Mouse (Mus musculus): ENCODE measurements around the gene Folh1.
"Not testable (repeated sequence)": the region's sequence is repeated elsewhere in the genome, so short reads cannot be mapped to it uniquely, and the experiment has no call there.

Gene Folh1

GRCm38 (mm10) chr7:86775617-86776325 is at the start of gene Folh1:
Gene Folh1, minus strand, starts transcription at chr7:86775943.
- peak in 1 of 2 experiments; percentile 5 for DNase-seq (ENCODE audit: low spot score in 2 of 2)

- no peak for DNase-seq (ENCODE audit: low spot score in 2 of 2)
Observed at GRCm38 (mm10) chr7:86816466-86816865, 40.7 kb upstream of the Folh1 start.

GRCm38 (mm10) chr7:86815716-86816115 is 40.0 kb upstream of the Folh1 start:
- DNase-seq (ENCODE audit: low spot score in 2 of 2): not testable (repeated sequence)

DNA sequence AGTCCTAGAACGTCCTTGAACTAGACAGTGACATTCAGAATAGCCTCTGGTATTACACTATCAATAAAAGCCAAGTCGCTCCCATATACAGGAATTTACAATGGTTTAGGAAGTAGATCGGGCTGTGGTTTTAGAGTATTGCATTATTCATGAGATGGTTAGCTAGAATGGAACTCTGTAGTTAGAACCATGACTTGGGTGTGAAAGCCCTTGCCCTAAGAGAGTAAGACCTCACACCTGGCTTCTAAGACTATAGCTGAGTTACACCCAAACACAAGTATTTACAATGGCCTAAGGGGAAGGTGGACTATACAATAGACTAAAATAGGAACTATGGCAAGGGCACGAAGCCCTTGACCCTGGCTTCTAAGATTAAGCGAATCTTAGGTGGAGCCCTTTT is 39.5 kb upstream of the Folh1 start:
- DNase-seq (ENCODE audit: low spot score in 2 of 2): not testable (repeated sequence)

- DNase-seq (ENCODE audit: low spot score in 2 of 2): no peak
Observed at GRCm38 (mm10) chr7:86794727-86795126, 19.0 kb upstream of the Folh1 start, which contains the start of gene Vmn2r77. Gene Vmn2r77, plus strand, starts transcription at chr7:86795027.

GRCm38 (mm10) chr7:86771621-86772020 is 4.1 kb downstream of the Folh1 start:
- DNase-seq (ENCODE audit: low spot score in 2 of 2): no peak

DNA sequence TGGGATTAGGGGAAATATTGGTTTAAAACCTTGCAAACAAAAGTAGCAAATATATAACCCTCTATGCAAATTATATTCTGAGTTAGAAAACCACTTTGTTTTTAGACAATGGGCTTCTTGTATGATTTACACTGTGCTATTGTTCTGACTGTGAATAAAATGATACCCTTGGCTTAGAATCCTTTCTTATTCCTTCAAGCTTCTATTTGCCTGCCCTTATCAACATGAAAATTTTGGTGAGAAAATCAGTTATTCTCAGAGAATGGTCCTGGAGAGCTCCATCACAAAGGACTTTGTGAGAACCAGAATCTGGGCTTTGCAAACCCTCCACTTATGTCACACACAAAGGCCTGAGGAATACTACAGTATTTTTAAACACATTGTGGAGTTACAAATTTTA is 11.1 kb downstream of the Folh1 start:
- no peak for DNase-seq (ENCODE audit: low spot score in 2 of 2)

DNA sequence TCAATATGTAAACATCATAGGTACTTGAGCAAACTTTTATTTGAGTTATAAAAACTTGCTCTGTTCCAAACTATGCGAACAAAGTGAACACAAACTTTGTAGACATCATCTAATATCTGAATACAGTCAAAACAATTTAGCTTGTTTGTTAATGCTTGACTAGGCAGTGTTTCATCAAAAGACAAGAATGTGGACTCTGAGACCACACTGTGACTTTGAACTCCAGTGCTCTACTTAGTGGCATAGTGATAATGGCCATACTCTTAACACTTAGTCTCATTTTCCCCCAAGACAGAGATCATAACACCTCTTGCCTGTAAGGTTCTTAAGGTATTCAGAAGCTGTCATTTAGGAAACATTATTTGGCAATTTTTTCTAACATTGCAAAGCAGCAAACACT is 15.0 kb downstream of the Folh1 start:
- DNase-seq (ENCODE audit: low spot score in 2 of 2): no peak

DNA sequence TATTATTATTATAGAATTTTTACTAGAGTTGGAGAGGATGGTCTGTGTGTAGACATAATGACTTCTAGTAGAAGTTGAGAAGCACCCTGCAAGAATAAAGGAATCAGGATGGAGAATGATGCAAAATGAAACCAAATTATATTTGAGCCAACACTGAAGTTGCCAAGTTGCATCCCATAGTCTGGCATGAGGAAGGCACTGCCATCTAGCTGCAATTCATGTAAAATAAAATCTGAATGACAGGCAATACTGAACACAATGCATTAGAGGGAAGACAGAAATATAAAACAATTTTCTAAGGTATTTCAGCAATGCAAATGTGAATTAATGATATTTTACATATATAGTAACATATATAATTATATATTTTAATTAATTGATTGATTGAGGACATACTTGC is 50.7 kb downstream of the Folh1 start:
- no peak for DNase-seq (ENCODE audit: low spot score in 2 of 2)

- DNase-seq (ENCODE audit: low spot score in 2 of 2): no peak
Observed at GRCm38 (mm10) chr7:86688030-86688429, 87.7 kb downstream of the Folh1 start, which contains the start of gene Olfr292. Gene Olfr292, plus strand, starts transcription at chr7:86688330.

Measured in urinary bladder, postnatal 36 days (tissue).